Mouse (Mus musculus) cerebellum, postnatal 14 days (tissue): ENCODE data around the gene Srrd.

ENCODE experiments used
- DNase-seq, 2 experiments: peaks; one replicate each; pipeline ENCODE4 v3.0.0; 2021; ENCODE audit warnings: mixed read lengths in 2 of 2

The Srrd gene

DNA sequence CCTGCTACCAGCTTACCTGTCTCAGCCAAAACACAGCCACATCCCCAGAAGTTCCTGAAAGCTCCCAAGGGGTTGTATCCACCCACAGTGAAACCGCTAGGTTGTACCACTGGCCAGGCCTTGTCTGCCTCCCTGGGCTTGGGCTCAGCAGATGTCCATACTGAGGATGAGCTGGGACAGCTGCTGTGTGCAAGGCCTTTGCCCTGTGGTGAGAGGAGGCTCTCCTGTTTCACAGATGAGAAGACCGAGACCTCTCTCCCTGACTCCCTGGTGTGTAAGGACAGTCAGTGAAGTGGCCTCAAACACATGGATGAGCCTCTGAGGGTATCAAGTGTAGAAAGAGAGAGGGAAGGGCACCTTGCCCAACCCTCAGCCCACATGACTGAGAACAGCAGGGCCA, 55.2 kb downstream of the Srrd start:
- DNase-seq, result no peak
